Mouse (Mus musculus) induced T-regulatory cell, adult 2 months (primary cell): ENCODE data around the gene Nap1l2.
"Not testable (repeated sequence)": the region's sequence is repeated elsewhere in the genome, so short reads cannot be mapped to it uniquely, and the experiment has no call there.

Experiments used
- DNase-seq: peaks from one replicate; pipeline ENCODE4 v3.0.0-alpha.2; 2012; ENCODE audit warnings: low read depth

Nap1l2 gene

DNA sequence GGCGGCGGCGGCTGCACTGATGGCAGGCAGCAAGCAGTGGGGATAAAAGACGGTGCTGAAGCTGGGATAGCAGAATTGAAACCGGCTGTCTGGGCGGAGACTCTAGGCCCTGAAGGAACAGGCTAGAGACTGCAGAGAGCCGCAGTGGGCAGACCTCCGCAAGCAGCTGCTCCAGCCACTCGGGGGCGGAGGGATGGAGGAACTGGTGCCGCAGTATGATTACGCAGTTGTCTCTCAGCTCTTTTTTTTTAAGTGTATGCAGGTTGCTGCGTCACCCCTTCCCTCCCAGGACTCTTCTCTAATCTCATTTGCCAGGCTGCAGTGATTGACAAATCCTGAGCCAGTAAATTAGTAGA is at the start of gene Nap1l2:
TSS of gene Nap1l2 (minus strand) at position 210 of the 356 bp plus-strand sequence.
- DNase-seq = no peak

DNA sequence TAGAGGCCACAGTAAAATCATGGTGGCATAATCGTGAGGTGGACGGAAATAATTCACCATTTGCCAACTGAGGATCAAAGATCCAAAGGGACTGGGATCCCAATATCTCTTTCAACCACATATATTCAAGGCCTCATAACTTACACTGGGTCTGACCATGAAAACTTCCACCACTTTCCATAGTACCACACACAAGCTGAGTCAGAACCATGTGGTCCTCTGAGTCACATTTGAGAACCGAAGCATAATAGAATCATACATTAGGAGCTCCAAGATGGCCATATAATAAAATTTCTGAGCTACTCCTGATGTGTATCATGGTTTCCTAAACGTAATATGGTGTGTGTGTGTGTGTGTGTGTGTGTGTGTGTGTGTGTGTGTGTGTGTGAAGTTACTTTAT is 28.8 kb upstream of the Nap1l2 start:
- DNase-seq = no peak

DNA sequence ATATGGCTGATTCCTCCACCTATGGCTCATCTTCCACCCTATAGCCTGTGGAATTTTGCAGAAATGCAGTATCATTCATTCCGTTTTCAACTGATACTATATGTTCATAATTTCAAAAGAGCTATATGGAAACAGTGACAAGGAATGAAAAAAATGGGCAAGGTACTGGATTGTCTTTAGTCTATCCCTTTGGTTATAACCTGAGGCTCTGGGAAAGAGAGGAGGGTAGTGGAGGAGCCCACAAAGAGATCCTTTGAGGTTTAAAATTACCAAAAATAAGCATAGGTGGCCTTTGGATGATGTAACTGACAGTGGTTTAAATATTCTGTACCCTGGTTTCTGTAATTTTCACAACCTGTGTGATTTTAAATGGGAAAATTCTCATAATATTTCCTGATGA is 389 bp upstream of the Nap1l2 start:
- DNase-seq = no peak

DNA sequence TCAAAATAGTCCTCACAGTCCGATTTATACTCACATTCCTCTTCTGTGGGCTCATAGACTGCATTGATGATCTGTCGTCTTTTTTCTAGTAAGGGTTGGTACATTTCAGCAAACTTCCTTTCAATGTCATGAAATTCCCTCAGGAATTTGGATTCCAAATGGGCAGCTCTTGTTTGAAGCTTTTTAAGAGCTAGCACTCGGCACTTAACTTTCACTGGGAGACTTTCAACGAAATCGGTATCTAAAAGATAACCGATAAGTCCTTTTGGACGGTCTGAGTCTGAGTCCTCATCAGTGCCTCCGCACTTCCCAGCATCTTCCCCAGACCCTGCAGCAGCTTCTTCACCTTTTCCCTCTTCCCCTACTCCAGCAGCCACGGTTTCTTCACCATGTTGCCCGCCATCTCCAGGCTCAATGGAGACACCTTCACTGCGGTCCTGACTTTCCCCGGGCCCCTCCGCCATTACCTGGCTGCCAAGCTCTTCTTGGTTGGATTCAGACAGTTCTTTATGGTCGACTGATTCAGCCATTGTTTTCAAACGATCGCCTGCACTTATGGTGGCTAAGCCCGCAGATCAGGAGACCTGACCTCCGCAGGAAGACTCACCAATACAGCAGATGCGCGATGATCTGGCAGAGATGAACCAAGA is 534 bp downstream of the Nap1l2 start:
- DNase-seq = no peak

DNA sequence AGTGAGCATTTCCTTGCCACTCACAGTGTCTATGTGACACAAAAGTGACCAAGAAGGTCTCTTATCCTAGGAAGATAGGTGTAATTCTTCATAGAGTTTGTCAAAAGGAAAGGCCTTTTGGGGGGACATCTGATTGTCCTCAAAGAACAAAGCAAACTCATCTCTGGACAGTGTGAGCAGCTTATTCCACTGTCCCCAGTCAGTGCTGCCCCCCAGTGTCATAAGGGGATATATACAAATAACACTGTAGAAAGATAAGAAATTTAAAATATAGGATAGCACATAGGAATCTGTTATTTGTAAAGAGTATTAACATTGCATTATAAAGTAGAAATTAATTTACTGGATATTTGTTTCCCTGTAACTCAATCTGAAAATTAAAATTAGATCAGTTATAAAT is 2.9 kb downstream of the Nap1l2 start:
- DNase-seq = no peak

DNA sequence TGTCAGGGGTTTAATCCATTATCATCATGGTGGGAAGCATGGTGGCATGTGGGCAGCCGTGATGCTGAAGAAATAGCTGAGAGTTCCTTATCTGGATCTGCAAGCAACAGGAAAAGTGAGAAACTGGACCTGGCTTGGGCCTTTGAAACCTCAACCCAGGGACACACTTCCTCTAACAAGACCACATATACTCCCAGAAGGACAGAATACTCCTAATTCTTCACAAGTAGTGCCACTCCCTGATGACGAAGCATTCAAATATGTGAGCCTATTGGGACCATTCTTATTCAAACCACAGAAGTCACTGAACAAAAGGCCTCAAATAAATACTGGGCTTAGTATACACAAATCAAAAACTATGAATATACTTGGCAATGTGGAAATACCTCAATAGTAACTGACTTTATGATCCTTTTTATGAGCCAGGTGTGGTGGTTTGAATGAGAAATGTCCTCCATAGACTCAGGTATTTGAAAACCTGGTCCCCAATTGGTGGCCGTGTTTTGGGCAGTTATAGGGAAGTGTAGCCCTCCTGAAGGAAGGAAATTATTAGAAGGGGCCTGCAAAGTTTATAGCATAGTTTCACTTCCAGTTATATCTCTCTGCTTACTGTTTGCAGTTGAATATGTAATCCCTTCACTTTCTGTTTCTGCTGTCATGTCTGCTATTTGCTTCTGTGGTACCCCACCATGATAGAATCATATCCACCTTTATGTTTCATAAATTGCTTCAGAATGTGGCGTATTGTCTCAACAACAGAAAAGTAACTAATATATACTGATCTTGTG is 6.5 kb downstream of the Nap1l2 start:
- DNase-seq = no peak

DNA sequence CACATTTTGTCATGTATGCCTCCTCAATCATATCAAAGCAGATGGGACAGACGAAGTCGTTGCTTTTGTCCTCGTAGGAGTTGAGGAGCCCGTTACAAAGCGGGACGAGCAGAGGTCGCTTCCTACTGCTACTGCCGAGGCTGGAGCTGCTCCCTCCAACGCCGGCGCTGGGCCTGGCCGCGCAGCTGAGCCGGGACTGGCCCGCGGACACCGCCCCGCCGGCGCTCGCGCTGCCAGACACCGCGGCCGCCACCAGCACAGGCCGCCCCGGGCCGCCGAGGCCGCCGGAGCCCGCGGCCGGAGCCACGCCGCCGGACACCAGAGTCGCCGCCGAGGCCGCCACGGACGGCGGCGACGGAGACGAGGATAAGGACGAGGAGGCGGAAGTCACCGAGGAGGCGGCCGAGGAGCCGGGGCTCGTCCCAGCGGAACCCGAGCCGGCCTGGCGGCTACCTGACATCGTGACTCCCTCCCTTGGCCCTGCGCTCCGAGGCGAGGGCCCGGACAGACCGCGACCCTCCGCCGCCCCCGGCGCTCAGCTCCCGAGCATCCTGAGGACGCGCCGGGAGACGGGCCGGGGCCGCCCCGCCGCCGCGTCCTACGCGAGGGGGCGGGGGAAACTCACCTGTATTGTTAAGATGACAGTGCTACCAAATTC is 21.4 kb downstream of the Nap1l2 start:
- DNase-seq = not testable (repeated sequence)

DNA sequence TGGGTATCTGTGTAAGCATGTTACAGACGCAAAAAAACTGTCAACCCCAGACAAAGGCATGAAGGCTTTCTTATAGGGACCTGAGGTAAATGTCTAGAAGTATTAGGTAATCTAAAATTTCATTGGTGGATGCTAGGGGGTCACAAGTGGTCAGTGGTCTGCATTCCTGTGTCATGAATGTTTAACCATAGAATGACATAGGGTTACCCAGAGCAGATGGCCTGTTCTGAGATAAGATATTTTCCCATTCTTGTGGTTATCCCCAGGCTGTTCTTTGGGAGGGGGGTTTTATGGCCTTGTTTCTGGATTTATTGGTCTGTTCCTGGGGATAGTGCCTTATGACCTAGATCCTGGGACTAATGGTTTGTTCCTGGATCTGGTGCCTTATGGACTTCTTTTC is 30.3 kb downstream of the Nap1l2 start:
- no peak for DNase-seq

DNA sequence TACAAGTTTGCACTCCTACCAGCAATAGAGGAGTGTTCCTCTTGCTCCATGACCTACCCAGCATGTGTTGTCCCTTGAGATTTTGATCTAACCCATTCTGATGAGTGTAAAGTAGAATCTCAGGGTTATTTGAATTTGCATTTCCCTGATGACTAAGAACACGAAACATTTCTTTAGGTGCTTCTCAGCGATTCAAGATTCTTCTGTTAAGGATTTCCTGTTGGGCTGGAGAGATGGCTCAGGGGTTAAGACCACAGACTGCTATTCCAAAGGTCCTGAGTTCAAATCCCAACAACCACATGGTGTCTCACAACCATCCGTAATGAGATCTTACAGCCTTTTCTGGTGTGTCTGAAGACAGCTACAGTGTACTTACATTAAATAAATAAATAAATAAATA is 47.9 kb downstream of the Nap1l2 start:
- no peak for DNase-seq
